Mouse (Mus musculus) 3134 (cell line): ENCODE measurements at regions not wholly inside any gene's neighbourhood (a gene's known extent, or its start where the extent isn't known, plus 50 kb on each side); places are given as distances from the start of the nearest gene placed in this dataset.
"Not testable (repeated sequence)": the region's sequence is repeated elsewhere in the genome, so short reads cannot be mapped to it uniquely, and the experiment has no call there.

ENCODE experiments used
- DNase-seq: peaks from one replicate; pipeline ENCODE4 v3.0.0-alpha.2; 2011; ENCODE audit warnings: low spot score; ENCODE audit not compliant: insufficient read length; ENCODE audit errors: extremely low read depth

DNA sequence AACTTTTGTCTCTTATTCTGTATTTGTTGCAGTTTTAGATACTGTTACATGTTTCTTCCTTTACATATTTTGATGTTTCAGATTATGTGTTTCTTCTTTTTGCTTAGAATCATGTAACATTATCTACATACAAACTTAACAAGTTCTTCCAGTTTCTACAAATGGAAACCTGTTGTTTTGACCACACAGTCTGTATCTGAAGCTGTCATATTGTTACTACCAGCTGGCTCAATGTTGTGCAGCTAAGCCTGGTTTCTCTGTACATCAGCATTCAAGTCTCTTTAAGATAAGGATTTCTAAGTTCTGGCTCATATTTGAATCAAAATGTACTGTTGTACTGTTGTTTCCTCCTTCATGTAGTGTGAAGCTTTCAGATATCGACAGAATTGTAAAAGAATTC is 65.4 kb upstream of the Vps41 start:
- no peak for DNase-seq

- DNase-seq, result peak; percentile 38
Measured at GRCm38 (mm10) chr13:18614763-18615616, 102.1 kb upstream of the Vps41 start.

- no peak for DNase-seq
Measured at GRCm38 (mm10) chr13:18580718-18581550, 136.2 kb upstream of the Vps41 start.

DNA sequence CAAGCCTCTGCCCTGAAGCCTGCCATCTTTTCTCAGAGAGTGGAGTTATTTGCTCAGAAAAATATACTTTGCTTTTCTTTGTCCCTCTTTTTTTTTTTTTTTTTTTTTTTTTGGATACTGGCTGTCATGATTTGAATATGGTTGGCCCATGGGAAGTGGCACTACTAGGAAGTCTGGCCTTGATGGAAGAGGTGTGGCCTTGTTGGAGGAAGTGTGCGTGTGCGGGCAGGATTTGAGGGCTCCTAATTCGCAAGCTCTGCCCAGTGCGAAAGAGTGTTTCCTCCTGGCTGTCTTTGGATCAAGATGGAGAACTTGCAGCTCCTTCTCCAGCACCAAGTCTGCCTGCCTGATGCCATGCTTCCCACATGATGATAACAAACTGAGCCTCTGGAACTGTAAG is 141.1 kb upstream of the Vps41 start:
- DNase-seq, result no peak

DNA sequence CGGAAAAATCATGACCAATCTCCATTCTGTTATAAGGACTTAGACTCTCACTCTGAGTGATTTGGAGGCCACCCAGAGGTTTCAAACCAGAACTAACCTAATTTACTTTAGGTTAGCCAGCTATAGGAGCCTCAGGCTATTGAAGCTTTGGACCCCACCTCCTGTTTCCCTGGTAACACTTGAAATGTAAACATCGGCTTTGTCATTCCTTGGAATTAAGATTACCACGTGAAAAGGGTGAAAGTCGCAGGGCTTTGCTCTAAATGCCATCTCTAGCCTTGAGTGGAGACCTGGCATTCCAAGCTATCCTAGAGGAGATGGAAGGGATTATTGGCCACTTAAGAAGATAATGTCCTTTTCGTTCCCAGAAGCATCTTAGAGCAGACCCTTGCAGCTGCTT is 141.5 kb upstream of the Vps41 start:
- DNase-seq, result no peak

GRCm38 (mm10) chr13:18542032-18542431 is 144.5 kb upstream of the Pou6f2 start:
- DNase-seq, result not testable (repeated sequence)

- DNase-seq, result no peak
Measured at GRCm38 (mm10) chr13:18530509-18530908, 133.0 kb upstream of the Pou6f2 start.

- no peak for DNase-seq
Measured at GRCm38 (mm10) chr13:18498159-18498558, 100.7 kb upstream of the Pou6f2 start.

GRCm38 (mm10) chr13:18497582-18498157 is 100.2 kb upstream of the Pou6f2 start:
- no peak for DNase-seq

- DNase-seq, result no peak
Measured at GRCm38 (mm10) chr13:18495021-18495811, 97.7 kb upstream of the Pou6f2 start.

DNA sequence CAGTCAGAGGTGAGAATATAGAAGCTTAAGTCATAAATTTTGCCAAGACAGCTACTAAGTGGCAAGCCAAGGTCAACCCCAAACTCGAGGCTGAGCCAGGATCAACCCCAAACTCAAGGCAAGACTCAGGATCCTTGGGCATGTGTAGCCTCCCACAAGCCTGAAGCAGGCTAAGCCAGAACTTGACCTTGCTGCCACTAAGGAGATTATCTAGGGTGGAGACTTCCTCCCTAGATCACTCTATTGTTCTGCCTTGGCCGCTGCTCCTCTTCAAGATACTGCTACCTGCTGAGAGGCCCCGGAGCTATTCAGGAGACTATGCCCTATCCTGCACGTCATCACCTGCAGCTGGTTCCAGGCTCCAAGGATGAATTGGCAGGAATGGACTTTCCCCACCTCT is 88.3 kb upstream of the Pou6f2 start:
- DNase-seq, result not testable (repeated sequence)

DNA sequence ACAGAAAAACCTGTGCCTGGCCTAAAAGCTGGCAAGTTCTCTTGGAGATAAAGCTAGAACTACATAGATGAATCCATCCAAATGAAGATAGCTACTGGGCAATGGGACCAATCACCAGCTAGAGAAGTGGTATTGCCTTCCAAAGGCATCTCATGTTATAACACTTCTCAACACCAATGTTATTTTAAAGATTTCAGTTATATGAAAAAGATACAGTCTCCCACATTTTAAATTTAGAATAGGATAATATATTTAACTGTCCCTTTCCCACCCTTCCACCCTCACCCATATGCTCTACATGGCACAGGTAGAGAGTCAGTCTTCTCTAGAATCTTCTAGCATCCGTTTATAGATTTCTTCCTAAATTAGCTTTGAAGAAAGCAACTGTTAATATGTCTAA is 87.6 kb upstream of the Pou6f2 start:
- no peak for DNase-seq

- DNase-seq, result no peak
Measured at GRCm38 (mm10) chr13:18476311-18476710, 78.8 kb upstream of the Pou6f2 start.

GRCm38 (mm10) chr13:18471534-18471933 is 74.0 kb upstream of the Pou6f2 start:
- no peak for DNase-seq

DNA sequence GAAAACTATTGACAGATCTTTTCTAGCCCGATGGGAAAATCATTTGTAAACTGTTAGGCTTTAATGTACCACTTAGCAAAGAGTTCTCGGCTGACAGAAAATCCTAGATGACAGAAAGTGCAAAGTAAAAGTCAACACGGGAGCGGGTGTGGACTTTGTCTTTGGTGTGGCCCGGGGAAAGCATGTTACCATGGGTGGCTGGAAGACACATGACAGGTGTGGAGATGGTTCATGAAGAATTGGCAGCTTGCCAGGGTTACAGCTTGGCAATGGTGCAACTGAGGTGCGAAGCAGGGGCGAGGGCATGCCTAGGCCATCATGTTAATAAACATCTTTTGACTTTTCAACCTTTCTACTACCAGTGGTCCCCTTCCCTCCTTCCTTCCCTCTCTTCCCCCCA is 68.4 kb upstream of the Pou6f2 start:
- DNase-seq, result no peak

GRCm38 (mm10) chr13:18462221-18462620 is 64.7 kb upstream of the Pou6f2 start:
- no peak for DNase-seq

- DNase-seq, result no peak
Measured at GRCm38 (mm10) chr13:18457337-18458236, 60.1 kb upstream of the Pou6f2 start.
